Mouse (Mus musculus): Measurements from ENCODE around the gene Oit1.

DNA sequence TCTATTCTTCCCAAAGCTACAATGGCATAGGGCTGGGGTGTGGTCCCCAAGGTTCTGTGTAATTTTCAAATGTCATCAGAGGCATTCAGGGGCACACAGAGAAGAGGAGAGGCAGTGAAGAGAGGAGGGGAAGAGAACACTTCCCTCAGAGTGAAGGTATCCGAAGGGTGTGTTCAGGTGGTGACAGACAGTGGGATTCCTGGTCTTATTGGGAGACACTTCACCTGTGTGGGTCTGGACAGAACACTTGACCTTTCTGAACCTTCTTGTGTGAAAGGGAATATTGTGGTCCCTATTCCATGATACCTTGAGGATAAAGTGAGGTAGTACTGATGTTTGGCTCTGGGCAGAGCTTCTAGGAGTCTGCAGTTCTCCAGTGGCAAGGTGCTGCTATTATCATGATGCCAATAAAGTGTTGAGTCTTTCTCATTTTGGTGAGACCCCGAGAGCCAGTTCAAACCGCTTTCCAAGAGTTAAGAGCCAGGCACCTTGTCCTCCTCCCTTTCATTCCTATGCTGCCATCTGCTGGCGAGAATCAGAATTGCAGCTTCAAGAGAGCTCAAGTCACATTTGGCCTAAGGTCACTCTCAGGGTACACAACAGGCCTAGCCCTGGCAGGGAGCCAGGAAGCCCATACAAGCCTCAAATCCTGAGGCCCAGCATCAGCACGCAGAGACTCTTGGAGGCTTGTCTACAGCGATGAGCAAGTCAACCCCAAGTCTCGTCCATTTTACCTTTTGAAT lies 32.1 kb downstream of the Oit1 start:
- TF ChIP-seq MAFK (IDR thresholded peaks at IDR 0.05; ENCODE audit: insufficient read depth, low read depth, low read length) = no peak
- no peak for TF ChIP-seq CHD2 (IDR thresholded peaks at IDR 0.05; ENCODE audit: low read depth, low read length)
